Mouse (Mus musculus): Measurements from ENCODE around the gene Nrsn2.

The Nrsn2 gene

DNA sequence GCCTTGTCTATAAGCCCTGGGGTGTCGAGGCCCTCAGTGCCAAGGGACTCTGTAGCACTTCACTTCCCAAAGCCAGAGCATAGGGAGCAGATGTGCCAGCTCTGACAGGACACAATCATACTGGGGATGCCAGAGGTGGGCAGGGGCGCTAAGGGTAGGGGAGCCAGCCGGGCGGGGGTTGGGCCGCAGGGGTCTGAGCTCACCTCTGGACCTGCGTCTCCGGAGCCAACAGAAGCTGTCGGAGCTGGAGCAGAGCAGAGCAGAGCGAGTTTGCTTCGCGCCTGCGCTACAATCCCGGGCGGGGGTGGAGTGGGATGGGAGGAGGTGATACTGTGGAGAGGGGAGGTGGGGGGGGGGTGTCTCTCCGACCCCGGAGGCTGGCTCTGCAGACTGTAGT lies at the start of gene Nrsn2:
TSS of gene Nrsn2 (minus strand) at position 294 of the 397 bp plus-strand sequence.
- DNase-seq (ENCODE audit: low spot score), result no peak

DNA sequence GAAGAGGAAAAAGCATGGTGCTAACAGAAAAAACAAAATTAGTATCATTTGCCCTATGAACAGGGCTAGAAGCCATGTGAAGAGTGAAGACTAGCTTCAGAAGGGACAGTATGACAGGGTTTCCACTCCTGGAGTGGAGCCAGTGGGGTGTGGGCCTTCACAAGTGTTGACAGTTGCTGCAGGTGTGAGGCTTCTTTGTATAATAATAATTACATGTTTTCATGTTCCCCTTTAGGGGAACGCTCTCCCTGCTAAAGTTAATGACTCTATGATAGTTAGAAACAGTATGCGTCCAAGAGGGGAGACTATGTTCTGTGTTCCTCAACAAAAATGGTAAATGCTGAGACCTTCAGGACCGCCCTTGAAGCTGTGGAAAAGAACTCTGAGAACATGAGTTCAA lies 39.3 kb upstream of the Nrsn2 start:
- DNase-seq (ENCODE audit: low spot score), result no peak

DNA sequence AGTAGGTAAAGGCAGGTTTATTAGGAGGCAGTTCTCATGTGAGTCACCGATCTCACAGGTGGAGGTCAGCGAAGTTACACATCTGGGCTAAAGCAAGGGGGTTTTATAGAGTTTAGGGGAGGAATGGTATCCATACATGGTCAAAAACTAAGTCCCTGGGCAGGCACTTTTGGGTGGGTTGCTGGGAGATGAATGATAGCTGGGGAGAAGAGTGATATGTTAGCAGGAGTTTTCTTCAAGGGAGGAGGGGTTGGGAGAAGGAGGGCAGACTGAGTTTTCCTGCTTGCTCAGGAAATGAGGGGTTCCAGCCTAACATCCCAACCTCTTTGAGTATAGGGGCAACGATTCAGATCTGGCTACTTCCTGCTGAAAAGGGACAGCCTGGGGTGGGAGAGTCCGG lies 38.8 kb upstream of the Nrsn2 start, which contains the start of gene 6820408C15Rik:
TSS of gene 6820408C15Rik (plus strand) at position 301 of the 400 bp plus-strand sequence.
- no peak for DNase-seq (ENCODE audit: low spot score)

DNA sequence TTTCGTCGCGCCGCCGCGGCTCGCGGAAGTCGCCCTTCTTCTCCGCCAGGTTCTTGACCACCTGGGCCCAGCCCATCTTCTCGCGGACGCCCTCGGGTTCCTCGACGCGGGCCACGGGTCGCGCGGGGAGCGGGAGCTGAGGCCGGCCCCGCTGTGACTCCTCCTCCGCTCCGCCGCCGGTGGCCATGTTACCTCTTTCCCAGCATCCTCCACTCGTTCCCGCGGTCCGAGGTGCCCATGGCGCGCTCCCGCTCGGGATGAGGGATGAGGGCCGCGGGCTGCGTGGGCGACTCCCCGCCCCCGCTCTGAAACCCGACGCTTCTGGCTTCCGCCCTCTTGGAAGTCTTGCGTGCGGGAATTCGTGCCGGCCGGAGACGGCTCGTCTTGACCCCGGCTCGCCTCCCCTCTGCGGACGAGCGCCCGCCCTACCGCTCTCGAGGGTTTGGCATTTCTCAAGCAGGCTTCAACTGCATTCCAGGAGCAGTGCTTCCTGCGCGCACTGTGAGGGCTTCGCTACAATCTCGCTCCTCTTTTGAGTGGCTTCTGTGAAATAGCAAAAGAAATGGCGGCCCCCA lies 38.2 kb upstream of the Nrsn2 start, which contains the start of gene Zcchc3:
TSS of gene Zcchc3 (minus strand) at position 437 of the 575 bp plus-strand sequence.
- peak; percentile 76 for DNase-seq (ENCODE audit: low spot score)

DNA sequence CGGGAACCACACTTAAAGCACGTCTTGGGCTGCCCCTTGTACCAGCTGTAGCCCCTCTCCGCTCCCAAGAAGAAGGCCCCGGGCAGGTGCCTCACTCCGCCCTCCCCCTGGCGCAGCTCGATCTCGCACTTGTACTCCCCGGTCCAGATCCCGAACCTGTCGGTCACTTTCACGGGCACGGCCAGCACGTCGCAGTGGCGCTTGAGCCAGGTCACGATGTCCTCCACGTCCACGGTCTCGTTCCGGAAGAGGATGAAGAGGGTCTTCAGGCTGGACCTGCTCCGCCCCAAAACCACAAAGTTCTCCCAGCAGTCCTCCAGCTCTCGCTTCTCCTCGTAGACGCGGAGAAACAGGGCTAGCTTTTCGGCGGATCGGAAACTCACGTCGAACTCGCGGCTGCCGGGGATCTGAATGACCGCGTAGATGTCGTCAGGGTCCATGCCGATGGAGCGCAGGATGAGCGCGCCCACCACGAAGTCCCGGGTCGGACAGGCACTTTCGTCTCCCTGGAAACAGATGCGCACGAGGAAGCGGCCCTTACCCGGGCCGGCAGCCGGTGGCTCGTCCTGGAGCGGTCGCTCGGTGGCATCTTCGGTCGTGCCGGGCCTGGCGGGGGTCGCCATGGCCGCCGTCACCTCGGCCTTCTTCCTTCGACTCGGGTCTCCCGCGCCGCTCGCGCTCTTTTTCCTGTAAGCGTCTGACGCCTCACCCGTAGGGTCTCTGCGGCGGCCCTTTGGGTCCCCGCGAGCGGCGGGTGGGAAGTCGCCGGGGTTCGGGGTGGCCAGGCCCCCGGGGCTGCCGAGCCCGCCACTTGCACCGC lies 37.5 kb upstream of the Nrsn2 start:
- DNase-seq (ENCODE audit: low spot score), result peak; percentile 30

DNA sequence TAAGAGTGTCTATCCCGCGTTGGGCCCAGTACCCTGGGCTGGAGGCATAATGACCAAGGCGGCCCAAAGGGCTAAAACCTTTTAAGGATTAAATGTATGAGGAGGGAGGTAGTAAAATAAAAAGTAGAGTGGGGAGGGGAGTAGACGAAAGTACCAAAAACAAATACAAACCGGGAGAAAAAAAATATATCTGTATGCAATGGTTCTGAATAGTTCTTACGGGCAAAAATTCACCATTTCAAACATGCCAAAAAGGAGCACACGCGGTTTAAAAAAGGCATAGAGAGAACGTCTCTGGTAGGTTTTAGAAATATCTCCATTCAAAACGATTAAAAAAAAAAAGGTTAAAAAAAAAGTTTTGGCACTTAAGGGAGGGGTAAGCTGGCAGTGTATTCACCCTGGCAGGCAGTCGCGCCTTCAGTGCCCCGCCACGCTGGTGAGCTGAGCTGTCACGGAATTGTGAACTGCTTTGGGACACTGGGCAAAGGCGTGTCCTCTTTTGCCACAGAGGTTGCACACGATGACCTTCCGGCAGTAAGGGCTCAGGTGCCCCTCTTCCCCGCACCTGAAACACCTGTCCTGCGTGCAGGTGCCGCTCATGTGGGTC lies 36.8 kb upstream of the Nrsn2 start:
- DNase-seq (ENCODE audit: low spot score), result no peak

DNA sequence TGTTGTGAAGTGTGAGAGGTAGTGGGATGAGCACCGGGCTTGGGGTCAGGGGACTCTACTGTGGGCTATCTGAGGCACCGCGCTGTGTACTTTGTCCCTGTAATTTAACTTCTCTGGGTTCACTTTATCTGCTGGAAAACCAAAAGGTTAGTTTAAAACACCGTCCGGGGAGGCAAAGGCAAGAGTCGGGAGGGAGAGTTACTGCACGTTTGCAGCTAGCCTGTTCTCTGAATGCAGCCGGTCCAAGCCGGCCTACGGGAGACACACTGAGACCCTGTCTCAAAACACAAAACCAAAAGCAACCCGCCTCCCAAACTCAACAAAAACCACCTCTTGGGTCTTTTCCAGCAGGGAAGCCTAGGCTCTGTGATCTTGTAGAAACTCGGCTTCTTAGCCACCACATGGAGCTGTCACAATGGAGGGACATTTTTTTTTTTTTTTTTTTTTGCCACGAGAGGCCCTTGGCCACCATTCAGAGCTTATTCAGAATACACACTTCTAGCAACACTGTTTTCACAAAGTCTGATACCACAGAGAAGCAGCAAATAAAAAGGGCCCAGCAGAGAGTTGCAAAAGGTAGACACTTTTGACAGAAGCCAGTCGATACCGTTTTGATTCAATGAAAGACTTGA lies 36.2 kb upstream of the Nrsn2 start:
- DNase-seq (ENCODE audit: low spot score), result no peak

DNA sequence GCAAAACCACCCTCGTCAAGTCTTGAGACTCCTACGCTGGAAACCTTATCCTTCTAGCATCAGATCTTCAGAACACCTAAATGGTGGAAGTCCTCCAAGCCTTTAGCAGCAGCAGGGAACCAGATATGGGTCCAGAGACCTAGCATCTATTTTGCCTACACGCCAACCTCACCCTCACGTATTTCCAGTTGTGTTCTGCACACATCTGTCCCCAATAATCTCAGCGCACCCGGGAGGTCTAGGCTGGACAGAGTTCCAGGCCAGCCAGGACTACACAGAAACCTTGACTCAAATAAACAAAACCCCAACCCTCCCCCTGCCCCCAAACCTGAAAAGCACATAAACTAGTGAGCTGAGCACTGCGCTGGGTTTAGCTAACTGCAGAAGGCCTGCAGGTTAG lies 35.0 kb upstream of the Nrsn2 start:
- DNase-seq (ENCODE audit: low spot score), result no peak

DNA sequence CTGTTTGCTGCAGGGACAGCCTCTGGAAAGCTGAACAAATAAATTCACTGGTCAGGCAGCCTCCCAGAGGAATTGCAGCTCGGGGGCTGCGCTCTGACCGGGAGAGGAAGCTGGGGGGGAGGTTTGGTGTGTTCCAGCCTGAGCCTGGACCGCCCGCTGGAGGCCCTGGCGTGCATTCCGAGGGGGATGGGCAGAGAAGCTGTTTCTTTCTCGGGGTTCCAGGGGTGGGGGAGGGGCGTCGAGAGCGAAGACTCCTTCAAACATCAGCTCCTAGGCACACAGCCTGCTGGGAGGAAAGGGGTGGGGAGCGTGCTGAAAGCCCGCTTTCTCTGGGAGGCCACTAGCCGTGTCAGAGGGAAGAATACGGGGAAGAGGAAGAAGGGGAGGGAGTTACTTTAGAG lies 34.5 kb upstream of the Nrsn2 start:
- peak; percentile 47 for DNase-seq (ENCODE audit: low spot score)

DNA sequence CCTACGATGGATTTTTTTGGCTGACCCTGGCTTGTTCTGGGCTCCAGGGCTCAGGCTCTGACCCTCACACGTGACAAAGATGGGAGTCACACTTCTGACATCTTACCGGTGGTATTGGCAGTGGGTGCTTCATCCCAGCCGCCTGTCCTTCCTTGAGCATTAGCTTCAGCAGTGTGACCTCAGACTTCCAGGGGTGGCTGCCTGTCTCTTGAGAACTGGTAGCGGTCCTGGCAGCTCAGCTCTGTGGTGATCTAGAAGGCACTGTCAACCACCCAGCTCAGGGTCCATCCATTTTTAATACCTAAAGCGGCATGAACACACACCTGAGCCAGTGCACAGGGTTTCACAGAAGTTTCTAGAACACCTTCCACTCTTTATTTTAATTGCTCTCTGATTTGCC lies 33.3 kb upstream of the Nrsn2 start:
- no peak for DNase-seq (ENCODE audit: low spot score)

DNA sequence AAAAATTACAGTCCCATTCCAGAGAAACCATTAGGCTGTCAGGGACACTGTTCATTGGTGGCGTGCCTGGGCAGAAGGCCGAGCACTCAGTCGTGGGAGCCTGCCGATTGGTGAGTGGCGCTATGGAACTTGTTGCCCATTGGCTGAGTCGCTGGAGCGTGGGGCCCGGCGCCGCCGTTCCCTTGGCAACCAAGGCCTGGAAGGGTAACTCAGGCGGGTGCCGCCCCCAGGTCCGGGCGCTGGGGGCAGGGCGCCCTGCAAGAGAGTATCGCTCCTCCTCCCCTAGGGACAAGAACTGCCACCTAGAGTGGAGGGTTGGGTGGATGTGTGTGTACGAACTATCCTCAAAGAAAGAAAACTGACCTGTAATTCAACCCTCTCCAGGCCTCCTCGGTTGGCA lies 29.7 kb upstream of the Nrsn2 start:
- peak; percentile 85 for DNase-seq (ENCODE audit: low spot score)

DNA sequence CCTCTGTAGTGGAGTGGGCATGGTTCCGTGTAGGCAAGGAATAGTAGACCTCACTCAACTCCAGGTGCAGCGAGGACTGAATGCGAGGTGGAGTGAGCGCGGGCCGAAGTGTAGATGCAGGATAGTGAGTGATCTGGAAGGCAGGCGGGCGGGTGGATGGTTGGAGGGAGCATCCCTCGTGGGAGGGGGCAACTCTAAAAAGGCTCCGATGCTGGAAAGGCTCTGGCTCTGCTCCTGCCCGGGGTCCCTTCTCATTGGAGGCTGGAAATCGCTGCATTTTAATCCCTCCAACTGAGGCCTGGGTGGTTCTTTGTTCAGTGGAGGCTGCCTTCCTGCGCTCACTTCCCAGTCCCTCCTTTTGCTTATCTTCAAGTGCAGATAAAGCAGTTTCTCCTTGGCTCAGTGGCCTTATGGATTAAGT lies 22.7 kb upstream of the Nrsn2 start:
- DNase-seq (ENCODE audit: low spot score), result no peak

DNA sequence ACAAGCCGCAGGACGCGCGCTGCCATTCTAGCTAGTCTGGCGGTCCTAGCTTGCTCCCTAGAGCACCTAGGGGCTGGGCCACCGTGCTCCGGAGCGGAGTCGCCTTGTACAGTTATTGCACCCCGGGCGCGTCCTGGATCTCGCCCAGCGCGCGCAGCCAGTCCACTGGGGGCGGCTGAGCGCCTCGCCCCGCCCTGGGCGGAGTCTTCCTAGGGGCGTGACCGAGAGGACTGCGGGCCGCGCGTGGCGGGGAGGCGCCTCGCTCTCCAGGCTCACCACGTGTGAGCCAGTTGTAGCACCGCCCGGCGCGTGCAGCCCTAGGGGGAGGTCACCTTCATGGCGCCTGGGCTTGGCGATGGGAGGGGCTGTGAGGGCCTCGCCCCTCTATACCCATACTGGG lies 22.3 kb upstream of the Nrsn2 start:
- peak; percentile 90 for DNase-seq (ENCODE audit: low spot score)

DNA sequence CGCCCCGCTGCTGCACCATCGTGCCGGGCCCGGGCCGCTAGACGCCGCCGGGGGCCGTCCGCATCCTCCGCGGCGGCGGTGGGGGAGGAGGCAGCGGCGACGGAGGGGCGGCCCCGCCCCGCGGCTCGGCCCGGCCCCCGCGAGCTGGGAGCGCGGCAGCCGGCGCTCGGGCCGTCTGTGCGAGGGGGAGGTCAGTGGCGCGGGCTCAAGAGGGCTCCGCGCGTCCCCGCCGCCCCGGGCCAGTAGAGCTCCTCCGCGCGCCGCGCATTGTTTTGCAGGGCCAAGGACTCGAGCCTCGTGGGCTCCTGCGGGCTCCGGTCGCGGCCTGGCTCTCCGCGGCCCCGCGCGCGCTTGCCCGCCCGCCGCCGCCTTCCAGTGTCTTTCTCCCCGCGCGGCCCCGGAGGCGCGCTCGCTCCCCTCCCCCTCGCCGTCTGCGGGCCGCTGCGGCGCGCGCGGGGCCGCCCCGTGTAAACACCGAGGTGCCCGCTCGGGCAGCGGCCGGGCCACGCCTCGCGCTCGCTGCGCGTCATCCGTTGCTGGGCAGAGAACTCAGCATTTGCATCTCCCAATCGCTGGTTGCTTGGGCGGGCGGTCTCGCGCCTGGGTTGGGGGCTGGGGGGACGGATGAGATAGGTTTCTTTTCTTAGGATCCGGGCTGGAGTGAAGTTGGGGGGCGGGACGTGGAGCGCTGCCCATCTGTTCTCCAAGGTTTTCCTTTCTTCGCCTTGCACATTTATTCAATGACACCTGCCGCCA lies 21.4 kb upstream of the Nrsn2 start, which contains the start of gene Sox12:
TSS of gene Sox12 (minus strand) at position 384 of the 756 bp plus-strand sequence.
- peak; percentile 98 for DNase-seq (ENCODE audit: low spot score)

DNA sequence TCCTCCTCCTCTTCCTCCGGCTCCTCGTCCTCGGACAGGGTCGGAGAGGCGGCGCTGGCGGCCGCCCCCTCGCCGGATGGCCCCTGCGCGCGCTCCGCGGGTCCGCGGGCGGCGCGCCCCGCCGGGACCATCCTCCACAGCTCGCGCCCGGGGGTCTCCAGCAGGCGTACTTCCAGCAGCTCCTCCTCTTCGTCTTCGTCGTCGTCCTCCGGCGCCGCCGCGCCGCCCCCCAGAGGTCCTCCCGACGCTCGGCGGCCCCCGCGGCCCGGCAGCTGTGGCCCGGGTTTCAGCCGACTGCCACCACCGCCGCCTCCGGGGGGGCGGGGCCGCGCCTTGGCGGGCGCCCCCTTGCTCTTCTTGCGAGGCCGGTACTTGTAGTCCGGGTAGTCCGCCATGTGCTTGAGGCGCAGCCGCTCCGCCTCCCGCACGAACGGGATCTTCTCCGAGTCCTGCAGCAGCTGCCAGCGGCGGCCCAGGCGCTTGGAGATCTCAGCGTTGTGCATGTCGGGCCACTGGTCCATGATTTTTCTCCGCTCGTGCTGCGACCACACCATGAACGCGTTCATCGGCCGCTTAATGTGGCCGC lies 20.7 kb upstream of the Nrsn2 start:
- DNase-seq (ENCODE audit: low spot score), result peak; percentile 63

DNA sequence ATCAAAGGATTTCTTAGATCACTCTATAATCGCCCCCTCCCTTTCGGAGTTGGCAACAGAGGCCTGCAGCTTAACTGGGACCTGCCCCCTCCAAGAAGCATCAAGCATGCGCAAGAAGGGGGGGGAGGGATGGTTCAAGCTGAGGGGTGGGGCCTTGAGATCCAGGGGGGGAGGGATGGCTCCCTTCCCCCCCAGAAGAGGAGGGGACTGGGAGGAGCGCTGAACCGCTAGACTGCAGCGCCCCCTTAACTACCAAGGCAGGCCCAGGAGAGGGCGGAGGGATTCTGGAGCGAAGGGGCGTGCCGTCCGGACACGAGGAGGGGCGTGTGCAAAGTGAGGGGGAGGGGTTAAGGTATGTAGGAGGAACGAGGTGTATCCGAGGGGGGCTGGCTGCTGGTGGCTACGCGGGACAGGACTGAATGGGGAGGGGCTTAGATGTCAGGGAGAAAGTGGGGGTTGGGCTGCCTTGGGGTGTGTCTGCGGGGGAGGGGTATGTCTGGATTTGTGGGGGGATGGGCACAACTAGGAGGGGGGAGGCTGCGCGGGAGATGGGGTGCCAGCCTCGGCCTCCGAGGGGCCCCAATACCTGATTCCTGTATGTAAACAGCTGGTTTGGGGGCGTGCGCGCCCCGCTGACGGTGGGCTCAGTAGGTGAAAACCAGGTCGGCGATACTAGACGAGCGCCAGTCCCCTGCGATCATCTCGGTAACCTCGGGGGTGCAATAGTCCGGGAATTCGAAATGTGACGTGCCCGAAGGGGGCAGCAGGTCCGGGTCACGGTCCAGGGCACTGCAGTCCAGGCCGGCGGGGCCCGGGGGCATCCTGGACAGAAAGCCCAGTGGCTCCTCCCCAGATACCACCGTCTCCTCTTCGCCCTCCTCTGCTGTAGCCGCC lies 19.9 kb upstream of the Nrsn2 start:
- DNase-seq (ENCODE audit: low spot score), result peak; percentile 70

DNA sequence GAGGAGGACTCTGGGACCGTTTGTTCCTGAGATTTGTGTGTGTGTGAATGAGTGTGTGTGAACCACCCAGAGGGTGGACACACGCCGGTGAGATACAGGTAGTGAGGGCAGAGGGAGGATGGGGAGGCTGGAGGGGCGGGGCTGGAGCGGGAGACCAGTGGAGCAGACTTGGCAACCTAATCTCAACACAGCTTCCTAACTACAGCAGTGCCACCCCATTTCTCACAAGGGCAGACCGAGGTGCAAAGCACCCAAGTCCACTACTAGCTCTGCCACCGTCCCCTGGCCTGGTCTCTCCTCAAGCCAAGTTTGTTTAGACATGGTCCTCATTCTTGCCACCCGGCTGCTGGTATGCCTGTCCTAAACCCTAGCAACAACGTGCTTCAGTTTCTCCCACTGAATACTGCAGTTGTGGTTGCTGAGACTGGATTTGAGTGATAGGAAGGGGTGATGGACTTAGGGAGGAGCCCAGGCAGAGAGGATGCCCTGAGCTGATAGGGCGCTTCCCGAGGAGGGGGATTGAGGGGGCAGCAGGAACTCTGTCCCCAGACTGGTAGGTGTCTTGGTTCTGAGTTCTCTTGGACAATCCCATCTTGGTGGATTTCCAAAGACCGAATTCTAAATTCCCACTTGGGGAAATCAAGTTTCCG lies 19.0 kb upstream of the Nrsn2 start:
- DNase-seq (ENCODE audit: low spot score), result no peak

DNA sequence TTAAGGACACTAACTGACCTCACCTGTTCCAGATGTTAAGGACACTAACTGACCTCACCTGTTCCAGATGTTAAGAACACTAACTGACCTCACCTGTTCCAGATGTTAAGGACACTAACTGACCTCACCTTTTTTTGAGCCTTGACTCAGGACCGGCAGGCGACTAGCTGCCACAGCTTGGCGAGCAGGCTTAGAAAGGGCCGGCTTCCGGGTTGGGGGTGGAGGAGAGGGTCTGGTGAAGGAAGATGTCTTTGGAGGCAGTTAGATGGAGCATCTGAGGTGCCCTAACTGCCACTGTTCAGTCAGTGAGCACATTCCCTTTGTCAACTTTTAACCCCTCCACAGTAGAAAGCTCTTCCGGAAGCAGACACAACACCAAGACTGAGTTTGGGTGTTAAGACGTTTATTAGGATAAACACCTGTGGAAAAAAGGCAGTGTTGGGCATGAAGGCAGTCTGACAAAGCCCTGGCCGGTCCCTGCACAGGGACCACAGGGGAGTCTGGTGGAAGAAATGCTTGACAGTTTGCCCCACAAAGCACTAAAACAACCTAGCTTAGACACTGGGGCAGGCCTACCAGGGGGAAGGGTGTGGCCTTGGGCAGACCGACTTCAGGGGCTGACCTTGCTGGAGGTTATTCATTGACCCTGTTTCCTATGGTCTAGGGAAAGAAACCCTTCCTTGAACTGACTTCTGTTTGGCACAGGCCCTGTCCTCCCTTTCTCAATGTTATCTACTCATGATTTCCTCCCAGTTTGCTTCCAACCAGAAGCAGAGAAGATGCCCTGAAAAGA lies 17.0 kb upstream of the Nrsn2 start:
- DNase-seq (ENCODE audit: low spot score), result no peak

DNA sequence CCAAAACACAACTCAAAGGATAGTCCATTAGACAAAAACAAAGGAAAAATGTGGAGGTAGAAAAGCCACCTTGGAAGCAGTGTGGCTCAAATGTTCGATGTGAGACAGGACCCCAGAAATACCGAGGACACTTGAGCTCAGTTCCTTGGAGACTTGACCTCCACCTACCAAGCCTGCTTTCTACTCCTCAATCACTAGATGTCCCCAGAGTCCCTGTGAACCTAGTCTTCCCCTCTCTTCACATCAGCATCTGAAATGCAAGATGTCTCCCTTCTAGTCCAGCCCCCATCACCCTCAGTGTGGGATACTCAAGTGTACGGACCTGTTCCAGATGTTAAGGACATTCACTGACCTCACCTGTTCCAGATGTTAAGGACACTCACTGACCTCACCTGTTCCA lies 16.3 kb upstream of the Nrsn2 start:
- no peak for DNase-seq (ENCODE audit: low spot score)

Data from urinary bladder, postnatal 25 days (tissue).